Mouse (Mus musculus) neutrophil, adult 5-6 weeks (primary cell): ENCODE data around the gene Scn3b. TPM values are rescaled to one million over a fixed set of nuclear protein-coding genes. Genes with fewer than 3 reads are reported as not detected.

Source experiments
- ATAC-seq: fragments of 151-379, 151-347 bp; 2 replicates; pipeline ENCODE4 v1.8.0; 2017; ENCODE audit warnings: mild to moderate bottlenecking, moderate TSS enrichment; ENCODE audit not compliant: insufficient number of reproducible peaks, poor library complexity, low FRiP score, severe bottlenecking; ENCODE audit errors: extremely low read depth
- total RNA-seq: library from RNA; stranded (forward); fragments of 200-1000 nt; gene quantifications from 2 replicates; pipeline ENCODE4 v1.2.3, GENCODE M21; 2017

The Scn3b gene
- total RNA-seq, 1 experiment from 2014 or later, result not detected

GRCm38 (mm10) chr9:40302375-40302774 is 33.4 kb downstream of the Scn3b start:
- no peak for ATAC-seq

GRCm38 (mm10) chr9:40304243-40304642 is 35.2 kb downstream of the Scn3b start:
- no peak for ATAC-seq

GRCm38 (mm10) chr9:40307311-40307710 is 38.3 kb downstream of the Scn3b start:
- ATAC-seq, result no peak

- ATAC-seq, result no peak
Measured at GRCm38 (mm10) chr9:40309876-40310275, 40.9 kb downstream of the Scn3b start.

GRCm38 (mm10) chr9:40311813-40312212 is 42.8 kb downstream of the Scn3b start:
- ATAC-seq, result no peak

- ATAC-seq, result no peak
Measured at GRCm38 (mm10) chr9:40316865-40317660, 48.0 kb downstream of the Scn3b start.

- no peak for ATAC-seq
Measured at GRCm38 (mm10) chr9:40317735-40318134, 48.7 kb downstream of the Scn3b start.

GRCm38 (mm10) chr9:40318771-40319170 is 49.8 kb downstream of the Scn3b start:
- ATAC-seq, result no peak

GRCm38 (mm10) chr9:40320405-40320804 is 51.4 kb downstream of the Scn3b start:
- no peak for ATAC-seq

- no peak for ATAC-seq
Measured at GRCm38 (mm10) chr9:40320879-40321667, 52.1 kb downstream of the Scn3b start.

- ATAC-seq, result no peak
Measured at GRCm38 (mm10) chr9:40321668-40322003, 52.6 kb downstream of the Scn3b start.

GRCm38 (mm10) chr9:40322372-40322771 is 53.4 kb downstream of the Scn3b start:
- ATAC-seq, result no peak

- no peak for ATAC-seq
Measured at GRCm38 (mm10) chr9:40323171-40323570, 54.2 kb downstream of the Scn3b start.

GRCm38 (mm10) chr9:40323773-40324172 is 54.8 kb downstream of the Scn3b start:
- no peak for ATAC-seq

- peak; percentile 27; the same call in 1 of the 2 replicates for ATAC-seq
Measured at GRCm38 (mm10) chr9:40324232-40324792, 55.3 kb downstream of the Scn3b start.

GRCm38 (mm10) chr9:40324826-40325225 is 55.8 kb downstream of the Scn3b start:
- ATAC-seq, result no peak

- ATAC-seq, result no peak
Measured at GRCm38 (mm10) chr9:40326260-40326915, 57.4 kb downstream of the Scn3b start.

- peak; percentile 70 for ATAC-seq
Measured at GRCm38 (mm10) chr9:40330609-40331382, 61.8 kb downstream of the Scn3b start.
